Mouse (Mus musculus) cerebellum, adult 11 months (tissue): ENCODE measurements around the gene Cacna2d3.

Source experiments
- DNase-seq: peaks from one replicate; pipeline ENCODE4 v3.0.0; 2022

The Cacna2d3 gene

DNA sequence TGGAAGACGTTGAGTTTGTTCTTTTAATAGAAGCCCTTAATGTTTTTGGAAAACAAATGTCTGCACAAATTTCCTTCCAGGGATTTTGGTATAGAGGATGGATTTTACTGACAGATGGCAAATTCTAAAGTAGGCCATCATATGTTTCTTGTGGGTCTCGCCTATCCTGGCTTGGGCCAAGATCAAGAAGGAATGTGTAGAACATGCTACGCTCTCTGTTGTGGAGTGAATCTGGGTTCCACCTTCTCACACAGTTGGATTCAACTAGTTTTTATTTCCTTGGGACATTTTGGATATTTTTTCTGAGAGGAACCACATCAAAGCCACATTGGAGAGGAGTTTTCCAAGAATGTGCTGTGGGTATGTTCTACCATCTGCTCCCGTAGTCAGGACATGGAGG lies 835.0 kb downstream of the Cacna2d3 start:
- peak; percentile 0 for DNase-seq

DNA sequence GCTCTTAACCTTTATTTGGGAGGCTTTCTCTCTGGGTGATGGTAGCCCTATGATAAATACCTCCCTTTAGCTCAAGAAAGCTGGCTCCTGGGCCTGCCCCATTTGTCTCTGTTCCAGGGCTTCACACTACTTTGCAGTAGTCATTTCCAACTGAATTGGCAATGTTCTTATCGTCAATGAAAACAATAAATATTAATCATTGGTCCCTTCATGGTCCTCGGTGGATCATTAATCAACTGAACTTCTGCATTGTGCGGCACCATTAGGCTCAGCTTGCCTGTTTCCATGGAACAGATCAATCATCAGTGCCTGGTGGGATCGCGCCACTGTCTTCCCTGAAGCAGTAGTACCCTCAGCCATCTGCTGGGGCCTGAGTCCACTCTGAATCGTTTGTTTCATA lies 850.7 kb downstream of the Cacna2d3 start:
- DNase-seq, result no peak

DNA sequence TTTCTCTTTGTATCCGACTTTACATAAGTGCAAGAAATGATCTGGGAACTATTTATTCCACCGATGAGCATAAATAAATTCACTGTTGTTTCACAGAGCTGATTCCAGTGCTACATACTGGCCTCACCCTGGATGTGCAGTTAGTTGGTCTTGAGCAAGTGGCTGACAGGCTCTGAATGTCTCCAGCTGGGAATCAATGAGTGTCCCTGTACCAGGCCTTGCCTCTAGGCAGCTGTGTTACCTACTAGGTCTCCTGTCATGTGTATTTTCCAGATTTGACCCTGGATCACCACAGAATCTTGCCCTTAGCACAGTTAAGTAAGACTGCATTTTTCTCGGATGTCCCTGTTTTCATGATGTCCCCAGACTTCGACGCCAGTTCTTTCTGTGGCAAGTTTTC lies 851.3 kb downstream of the Cacna2d3 start:
- DNase-seq, result no peak

DNA sequence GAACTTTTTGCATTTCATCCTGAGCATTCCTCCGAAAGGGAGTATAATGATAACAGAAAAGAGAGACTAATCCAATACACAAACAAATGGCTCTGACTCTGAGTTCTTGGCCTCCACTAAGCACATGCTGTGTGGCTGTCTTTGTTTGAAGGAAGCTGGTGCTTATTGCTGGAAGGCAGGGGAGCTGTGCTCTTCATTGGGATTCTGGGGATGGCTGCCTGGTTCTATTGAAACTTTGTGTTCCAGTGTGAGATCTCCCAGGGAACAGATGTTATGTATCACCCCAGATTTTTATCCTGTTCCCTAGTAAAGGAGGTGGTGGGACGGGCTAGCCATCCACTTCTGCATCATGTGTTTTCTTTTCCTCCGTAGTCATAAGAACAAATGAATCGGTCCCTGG lies 856.7 kb downstream of the Cacna2d3 start:
- no peak for DNase-seq

DNA sequence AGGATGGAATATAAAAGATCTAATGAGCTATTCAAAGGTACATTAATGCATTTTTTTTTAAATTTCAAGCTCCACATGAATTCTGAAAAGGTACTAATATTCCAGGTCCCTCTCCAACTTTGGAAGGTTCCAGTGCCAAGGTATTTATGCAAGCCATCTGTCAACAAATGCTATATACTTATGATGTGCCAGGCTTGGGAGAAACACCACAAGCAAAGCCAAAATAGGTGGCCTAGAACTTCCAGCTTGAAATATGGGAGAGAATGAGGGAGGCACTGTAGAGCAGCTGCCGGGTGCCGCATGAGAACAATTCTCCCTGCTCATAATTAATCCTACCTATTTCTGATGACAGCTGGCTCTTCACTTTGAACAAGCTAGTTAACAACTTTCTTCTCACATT lies 860.5 kb downstream of the Cacna2d3 start:
- DNase-seq, result peak; percentile 12
